Comparison of ENCODE assay signal across 8 mouse cellular contexts in the genomic region with DNA sequence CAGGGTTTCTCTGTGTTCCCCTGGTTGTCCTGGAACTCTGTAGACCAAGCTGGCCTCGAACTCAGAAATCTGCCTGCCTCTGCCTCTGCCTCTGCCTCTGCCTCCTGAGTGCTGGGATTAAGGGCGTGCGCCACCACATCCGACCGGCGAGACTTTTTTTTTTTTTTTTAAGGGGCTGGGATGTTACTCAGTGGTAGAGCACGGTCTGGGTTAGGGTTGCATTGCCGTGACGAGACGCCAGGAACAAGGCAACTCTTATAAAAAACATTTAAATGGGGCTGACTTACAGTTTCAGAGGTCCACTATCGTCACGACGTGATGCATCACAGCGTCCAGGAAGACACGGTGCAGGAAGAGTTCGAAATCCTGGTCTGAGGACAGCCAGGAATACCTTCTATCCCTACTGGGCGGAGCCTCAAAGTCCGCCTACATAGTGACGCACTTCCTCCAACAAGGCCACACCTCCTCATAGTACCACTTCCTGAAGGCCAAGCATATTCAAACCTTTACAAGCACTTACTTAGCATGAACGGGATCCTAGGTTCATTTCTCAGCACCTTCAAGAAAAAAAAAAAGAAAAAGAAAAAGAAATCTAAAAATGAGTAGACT. TPM values are rescaled to one million over a fixed set of nuclear protein-coding genes. Genes with fewer than 3 reads are reported as not detected.
DNase-seq lines count a peak whose midpoint lies in the region; ATAC-seq lines count a peak whose summit lies in the region.

A gene (minus strand): TSS at position 360 of the 609 bp plus-strand sequence.

- H3K36me3 ChIP-seq in forebrain, embryonic 15.5 days: no peaks in the 10 kb centered on the region
- no peaks in the 10 kb centered on the region for H3K36me3 ChIP-seq in hindbrain, embryonic 14.5 days (replicated peaks; ENCODE audit: control insufficient read depth, insufficient read depth)
- no peaks in the 10 kb centered on the region for H3K36me3 ChIP-seq in liver, embryonic 16.5 days (ENCODE audit: control insufficient read depth, insufficient read depth)

- H3K4me2 ChIP-seq in forebrain, embryonic 15.5 days (replicated peaks): no peak within 1 kb of the TSS
- no peak within 1 kb of the TSS for H3K4me2 ChIP-seq in hindbrain, embryonic 14.5 days (replicated peaks)
- no peak within 1 kb of the TSS for H3K4me2 ChIP-seq in liver, embryonic 16.5 days (ENCODE audit: low read depth, low read length)

- no peaks in the 10 kb centered on the region for H3K9me3 ChIP-seq in forebrain, embryonic 15.5 days
- H3K9me3 ChIP-seq in hindbrain, embryonic 14.5 days (ENCODE audit: control insufficient read depth, low read length): no peaks in the 10 kb centered on the region
- H3K9me3 ChIP-seq in liver, embryonic 16.5 days (replicated peaks; ENCODE audit: control insufficient read depth, low read length): no peaks in the 10 kb centered on the region

- no peak within 1 kb of the TSS for H3K9ac ChIP-seq in forebrain, embryonic 15.5 days (replicated peaks)
- H3K9ac ChIP-seq in hindbrain, embryonic 14.5 days: no peak within 1 kb of the TSS
- no peak within 1 kb of the TSS for H3K9ac ChIP-seq in liver, embryonic 16.5 days (ENCODE audit: low read depth, low read length)

- no peak for DNase-seq in heart, adult 18-20 months
- DNase-seq in heart, adult 11 months: no peak
- peak; percentile 98 for DNase-seq in R1 (ENCODE audit: low read depth, low spot score)
- no peak for DNase-seq in hindbrain, embryonic 14.5 days (ENCODE audit: low spot score)
- no peak for DNase-seq in ovary, adult 18-20 months (ENCODE audit: low spot score)
- no peak for DNase-seq in kidney, postnatal 4 days

- H3K4me3 ChIP-seq in forebrain, embryonic 15.5 days: no peak within 1 kb of the TSS
- H3K4me3 ChIP-seq in hindbrain, embryonic 14.5 days (replicated peaks; ENCODE audit: low read length): no peak within 1 kb of the TSS
- no peak within 1 kb of the TSS for H3K4me3 ChIP-seq in liver, embryonic 16.5 days (ENCODE audit: low read depth, low read length)

- ATAC-seq in forebrain, embryonic 15.5 days (replicated peaks): no peak
- no peak for ATAC-seq in hindbrain, embryonic 14.5 days (ENCODE audit: low FRiP score)
- ATAC-seq in liver, embryonic 16.5 days (ENCODE audit: low read depth): no peak

- no peak within 1 kb of the TSS for H3K27ac ChIP-seq in forebrain, embryonic 15.5 days (replicated peaks)
- H3K27ac ChIP-seq in hindbrain, embryonic 14.5 days: no peak within 1 kb of the TSS
- no peak within 1 kb of the TSS for H3K27ac ChIP-seq in liver, embryonic 16.5 days (ENCODE audit: low read length)

- no peaks in the 10 kb centered on the region for H3K27me3 ChIP-seq in forebrain, embryonic 15.5 days
- no peaks in the 10 kb centered on the region for H3K27me3 ChIP-seq in hindbrain, embryonic 14.5 days (ENCODE audit: control insufficient read depth, insufficient read depth, low read length)
- H3K27me3 ChIP-seq in liver, embryonic 16.5 days (ENCODE audit: control insufficient read depth, insufficient read depth, low read depth, low read length): no peaks in the 10 kb centered on the region

- 94% methylated on average over 20 of the region's 20 CpGs for WGBS in forebrain, embryonic 15.5 days
- WGBS in hindbrain, embryonic 14.5 days: 96% methylated on average over 20 of the region's 20 CpGs
- WGBS in liver, embryonic 16.5 days (ENCODE audit: insufficient replicate concordance): 77% methylated on average over 20 of the region's 20 CpGs

- H3K4me1 ChIP-seq in forebrain, embryonic 15.5 days: no peaks in the 10 kb centered on the region
- no peaks in the 10 kb centered on the region for H3K4me1 ChIP-seq in hindbrain, embryonic 14.5 days (replicated peaks; ENCODE audit: control insufficient read depth, insufficient read depth, low read length)
- H3K4me1 ChIP-seq in liver, embryonic 16.5 days (ENCODE audit: control insufficient read depth, low read depth, low read length): no peaks in the 10 kb centered on the region; the same call in 1 of the 2 replicates

RNA-seq across cellular contexts. Expression of the gene that starts here (rescaled TPM):
- total RNA-seq in heart, adult 18-20 months (2021): 10 to 100 TPM; 41.3 to 49.2 TPM
- polyA plus RNA-seq in forebrain, embryonic 15.5 days (2015; fragmentation: Nextera tagmentation; extraction: Ambion mirVana): 31.7 and 38.5 TPM in 2 replicates
- 44.7 and 44.9 TPM in 2 replicates for polyA plus RNA-seq in hindbrain, embryonic 14.5 days (2014; fragmentation: Nextera tagmentation; extraction: Ambion mirVana)
- 22.4 and 22.6 TPM in 2 replicates for polyA plus RNA-seq in liver, embryonic 16.5 days (2015; fragmentation: Nextera tagmentation; extraction: Ambion mirVana)
